Mouse (Mus musculus) cerebellum, adult 2 months (tissue): ENCODE measurements around the gene Ift88.

Experiments
- CTCF ChIP-seq: fragments of 200-500 bp; IDR thresholded peaks from 2 replicates; pipeline ENCODE4 v1.5.1; 2011; ENCODE audit warnings: low read depth, mild to moderate bottlenecking, control low read depth, low read length, moderate library complexity, borderline replicate concordance; ENCODE audit not compliant: insufficient read depth
- POLR2A ChIP-seq: fragments of 200-500 bp; IDR thresholded peaks from 2 replicates; pipeline ENCODE4 v1.6.1; 2011; ENCODE audit warnings: low read length, control low read depth, borderline replicate concordance; ENCODE audit not compliant: insufficient read depth

GRCm38 (mm10) chr14:57527122-57527521, 103.3 kb downstream of the Ift88 start:
- TF ChIP-seq POLR2A: no peak
- TF ChIP-seq CTCF: no peak
